Mouse (Mus musculus) stomach, embryonic 14.5 days (tissue): ENCODE measurements around the gene 2610301B20Rik. TPM values are rescaled to one million over a fixed set of nuclear protein-coding genes. Genes with fewer than 3 reads are reported as not detected.
"Not testable (repeated sequence)": the region's sequence is repeated elsewhere in the genome, so short reads cannot be mapped to it uniquely, and the experiment has no call there.

Source experiments
- ATAC-seq: fragments of 200-750 bp; cut with Nextera tagmentation; 2 replicates; pipeline ENCODE4 v1.8.0; 2017; ENCODE audit warnings: low read depth, moderate TSS enrichment; ENCODE audit not compliant: insufficient number of reproducible peaks, insufficient read depth, low FRiP score
- H3K27ac ChIP-seq: fragments of 300-500 bp; sonication (generic); 2 replicates; pipeline ENCODE4 v1.5.1; 2014; ENCODE audit warnings: mild to moderate bottlenecking, low read length, moderate library complexity, mixed read lengths
- H3K27me3 ChIP-seq: fragments of 300-500 bp; sonication (generic); 2 replicates; pipeline ENCODE4 v1.6.1; 2014; ENCODE audit warnings: low read length, control low read depth, mixed read lengths; ENCODE audit not compliant: control insufficient read depth, insufficient read depth
- H3K36me3 ChIP-seq: fragments of 300-500 bp; sonication (generic); 2 replicates; pipeline ENCODE4 v1.6.1; 2014; ENCODE audit warnings: mild to moderate bottlenecking, control low read depth, low read length, moderate library complexity, mixed read lengths; ENCODE audit not compliant: control insufficient read depth, insufficient read depth
- H3K4me1 ChIP-seq: fragments of 300-500 bp; sonication (generic); 2 replicates; pipeline ENCODE4 v1.6.1; 2014; ENCODE audit warnings: low read length, control low read depth, mixed read lengths; ENCODE audit not compliant: control insufficient read depth, insufficient read depth
- H3K4me2 ChIP-seq: fragments of 300-500 bp; sonication (generic); replicated peaks from 2 replicates; pipeline ENCODE4 v1.6.1; 2014; ENCODE audit warnings: low read depth, low read length, control low read depth
- H3K4me3 ChIP-seq: fragments of 300-500 bp; sonication (generic); 2 replicates; pipeline ENCODE4 v1.5.1; 2014; ENCODE audit warnings: low read depth, low read length, control low read depth
- H3K9ac ChIP-seq: fragments of 300-500 bp; sonication (generic); replicated peaks from 2 replicates; pipeline ENCODE4 v1.6.1; 2014; ENCODE audit warnings: low read depth, mild to moderate bottlenecking, control low read depth, low read length, moderate library complexity, mixed read lengths
- H3K9me3 ChIP-seq: fragments of 300-500 bp; sonication (generic); 2 replicates; pipeline ENCODE4 v1.6.1; 2016; ENCODE audit warnings: low read depth, low read length, control low read depth; ENCODE audit not compliant: control insufficient read depth
- WGBS: fragments of 180-500 bp; shearing (Covaris S2); extraction: QIAGEN DNeasy Blood & Tissue Kit; methylation state at CpG from one replicate; pipeline ENCODE4 v1.1.7; 2014; 5-methylcytosine and 5-hydroxymethylcytosine counted together
- polyA plus RNA-seq: library from polyadenylated mRNA; unstranded; fragments of >200 nt; fragmentation: Nextera tagmentation; extraction: Ambion mirVana; gene quantifications from 2 replicates; pipeline ENCODE4 v1.2.1, GENCODE M21; 2014

Gene 2610301B20Rik
- polyA plus RNA-seq, 1 experiment from 2014 or later: 28.7 TPM

- Histone ChIP-seq H3K36me3 (no peaks in the 10 kb centered on the region), H3K4me2 (no peak overlapping the region), H3K27me3 (no peaks in the 10 kb centered on the region), H3K27ac (no peak overlapping the region), H3K9me3 (no peaks in the 10 kb centered on the region), H3K4me1 (no peaks in the 10 kb centered on the region), H3K9ac (no peak overlapping the region), H3K4me3 (no peak overlapping the region)
- WGBS: 66% methylated on average over 3 of the region's 3 CpGs
- ATAC-seq: no peak
These were observed 13.5 kb upstream of the 2610301B20Rik start for GRCm38 (mm10) chr4:10860825-10861224.

- not testable (repeated sequence) for H3K4me1 ChIP-seq, H3K36me3 ChIP-seq, ATAC-seq, H3K27me3 ChIP-seq, H3K4me3 ChIP-seq, H3K9ac ChIP-seq, H3K4me2 ChIP-seq, H3K9me3 ChIP-seq, H3K27ac ChIP-seq
- 79% methylated on average over 2 of the region's 2 CpGs for WGBS
These were observed 11.4 kb upstream of the 2610301B20Rik start for GRCm38 (mm10) chr4:10862882-10863281.

GRCm38 (mm10) chr4:10872231-10872630 lies 2.1 kb upstream of the 2610301B20Rik start:
- no peak for ATAC-seq
- WGBS: 79% methylated on average over 5 of the region's 5 CpGs
- no peaks in the 10 kb centered on the region for H3K9me3 ChIP-seq
- no peak overlapping the region for H3K27ac ChIP-seq
- H3K36me3 ChIP-seq: no peaks in the 10 kb centered on the region
- no peak overlapping the region for H3K4me2 ChIP-seq
- no peaks in the 10 kb centered on the region for H3K27me3 ChIP-seq
- no peak overlapping the region for H3K4me3 ChIP-seq
- peaks cover 3% of the 10 kb centered on the region; the same call in 1 of the 2 replicates for H3K4me1 ChIP-seq
- H3K9ac ChIP-seq: no peak overlapping the region

- Histone ChIP-seq H3K4me2 (peak overlapping the region; percentile 48), H3K27me3 (no peaks in the 10 kb centered on the region), H3K27ac (peak overlapping the region; percentile 99; the same call in 1 of the 2 replicates), H3K9me3 (no peaks in the 10 kb centered on the region), H3K4me3 (peak overlapping the region; percentile 80), H3K36me3 (no peaks in the 10 kb centered on the region), H3K9ac (no peak overlapping the region), H3K4me1 (peaks cover 3% of the 10 kb centered on the region; the same call in 1 of the 2 replicates)
- ATAC-seq: no peak
- 26% methylated on average over 16 of the region's 16 CpGs for WGBS
These were observed 1.4 kb upstream of the 2610301B20Rik start for GRCm38 (mm10) chr4:10872685-10873539.

GRCm38 (mm10) chr4:10873549-10873919 lies 764 bp upstream of the 2610301B20Rik start:
- Histone ChIP-seq H3K4me3 (peak overlapping the region; percentile 80), H3K27me3 (no peaks in the 10 kb centered on the region), H3K36me3 (no peaks in the 10 kb centered on the region), H3K27ac (peak overlapping the region; percentile 99; the same call in 1 of the 2 replicates), H3K9ac (no peak overlapping the region), H3K4me1 (peaks cover 3% of the 10 kb centered on the region; the same call in 1 of the 2 replicates), H3K9me3 (no peaks in the 10 kb centered on the region), H3K4me2 (peak overlapping the region; percentile 48)
- ATAC-seq: peak; percentile 25
- WGBS: 5% methylated on average over 8 of the region's 8 CpGs

- Histone ChIP-seq H3K4me3 (peak overlapping the region; percentile 80), H3K36me3 (no peaks in the 10 kb centered on the region), H3K9me3 (no peaks in the 10 kb centered on the region), H3K27me3 (no peaks in the 10 kb centered on the region), H3K27ac (peak overlapping the region; percentile 99), H3K9ac (peak overlapping the region; percentile 72), H3K4me1 (peaks cover 3% of the 10 kb centered on the region; the same call in 1 of the 2 replicates), H3K4me2 (peak overlapping the region; percentile 62)
- WGBS: under 1% methylated on average over 36 of the region's 37 CpGs
- ATAC-seq: peak; percentile 81
These were observed 422 bp downstream of the 2610301B20Rik start for GRCm38 (mm10) chr4:10874718-10875121.

- Histone ChIP-seq H3K9ac (no peak overlapping the region), H3K27ac (peak overlapping the region; percentile 99; the same call in 1 of the 2 replicates), H3K4me1 (peaks cover 3% of the 10 kb centered on the region; the same call in 1 of the 2 replicates), H3K27me3 (no peaks in the 10 kb centered on the region), H3K4me3 (peak overlapping the region; percentile 80), H3K4me2 (peak overlapping the region; percentile 62), H3K9me3 (no peaks in the 10 kb centered on the region), H3K36me3 (no peaks in the 10 kb centered on the region)
- ATAC-seq: no peak
These were observed 1.1 kb downstream of the 2610301B20Rik start for GRCm38 (mm10) chr4:10875407-10875806.

GRCm38 (mm10) chr4:10877057-10877456 lies 2.8 kb downstream of the 2610301B20Rik start:
- no peaks in the 10 kb centered on the region for H3K27me3 ChIP-seq
- H3K36me3 ChIP-seq: no peaks in the 10 kb centered on the region
- ATAC-seq: no peak
- H3K4me1 ChIP-seq: peaks cover 3% of the 10 kb centered on the region; the same call in 1 of the 2 replicates
- H3K4me3 ChIP-seq: no peak overlapping the region
- H3K9ac ChIP-seq: no peak overlapping the region
- no peaks in the 10 kb centered on the region for H3K9me3 ChIP-seq
- no peak overlapping the region for H3K4me2 ChIP-seq
- 81% methylated on average over 1 of the region's 1 CpGs for WGBS
- no peak overlapping the region for H3K27ac ChIP-seq
